Mouse (Mus musculus): ENCODE measurements around the gene Adgrl1.
A peak's percentile ranks its signal among the peaks of the same experiment; 100 is the strongest.

Gene Adgrl1

GRCm38 (mm10) chr8:83899363-83900252 is at the start of gene Adgrl1:
Gene Adgrl1, plus strand, starts transcription at chr8:83900105.
- peak; percentile 88 for DNase-seq

DNA sequence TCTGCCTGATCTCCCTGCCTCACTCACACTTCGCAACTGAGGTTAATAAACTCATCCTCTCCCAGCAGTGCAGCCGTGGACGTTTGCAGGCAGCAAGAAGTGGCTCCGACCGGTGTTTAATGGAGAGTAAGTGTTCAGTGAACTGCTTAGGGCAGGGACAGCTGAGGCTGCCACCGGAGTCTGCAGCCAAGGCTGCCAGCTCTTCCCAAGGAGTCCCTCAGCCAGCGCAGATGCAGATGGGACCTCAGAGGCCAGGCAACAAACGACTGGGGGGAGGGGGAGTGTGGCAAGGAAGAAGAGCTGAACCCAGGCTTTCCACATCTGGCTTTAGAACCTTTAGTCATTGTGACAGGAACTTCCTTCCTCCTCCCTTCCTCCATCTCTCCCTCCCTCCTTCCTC is 47.6 kb upstream of the Adgrl1 start:
- DNase-seq: no peak

DNA sequence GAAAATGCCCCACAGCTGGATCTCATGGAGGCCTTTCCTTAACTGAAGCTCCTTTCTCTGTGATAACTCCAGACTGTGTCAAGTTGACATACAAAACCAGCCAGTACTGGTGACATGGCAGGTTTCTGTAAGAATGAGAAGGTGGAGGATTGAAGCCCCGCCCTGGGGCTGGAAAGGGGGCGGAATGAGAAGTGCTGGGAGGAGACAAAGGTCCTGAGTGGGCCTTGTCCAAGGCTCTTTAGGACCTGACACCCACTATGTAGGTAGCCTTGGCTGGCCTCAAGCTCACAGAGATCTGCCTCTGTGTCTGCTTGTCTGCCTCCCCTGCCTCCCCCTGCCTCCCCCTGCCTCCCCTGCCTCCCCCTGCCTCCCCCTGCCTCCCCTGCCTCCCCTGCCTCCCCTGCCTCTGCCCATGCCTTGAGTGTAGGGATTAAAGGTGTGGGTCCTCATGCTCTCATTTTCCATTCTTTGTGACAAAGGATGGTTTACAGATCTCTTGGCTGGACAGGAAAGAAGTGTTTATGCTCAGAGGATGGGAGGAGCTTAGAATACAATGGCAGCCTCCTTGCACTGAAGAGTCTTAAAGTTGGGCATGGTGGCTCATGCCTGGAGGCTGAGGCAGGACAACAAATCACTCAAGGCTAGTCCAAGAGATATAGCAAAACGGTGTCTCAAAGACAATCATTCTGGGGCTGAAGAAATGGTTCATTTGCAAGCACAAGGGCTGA is 46.4 kb upstream of the Adgrl1 start:
- no peak for DNase-seq

GRCm38 (mm10) chr8:83856486-83857065 is 43.3 kb upstream of the Adgrl1 start:
- DNase-seq: no peak

DNA sequence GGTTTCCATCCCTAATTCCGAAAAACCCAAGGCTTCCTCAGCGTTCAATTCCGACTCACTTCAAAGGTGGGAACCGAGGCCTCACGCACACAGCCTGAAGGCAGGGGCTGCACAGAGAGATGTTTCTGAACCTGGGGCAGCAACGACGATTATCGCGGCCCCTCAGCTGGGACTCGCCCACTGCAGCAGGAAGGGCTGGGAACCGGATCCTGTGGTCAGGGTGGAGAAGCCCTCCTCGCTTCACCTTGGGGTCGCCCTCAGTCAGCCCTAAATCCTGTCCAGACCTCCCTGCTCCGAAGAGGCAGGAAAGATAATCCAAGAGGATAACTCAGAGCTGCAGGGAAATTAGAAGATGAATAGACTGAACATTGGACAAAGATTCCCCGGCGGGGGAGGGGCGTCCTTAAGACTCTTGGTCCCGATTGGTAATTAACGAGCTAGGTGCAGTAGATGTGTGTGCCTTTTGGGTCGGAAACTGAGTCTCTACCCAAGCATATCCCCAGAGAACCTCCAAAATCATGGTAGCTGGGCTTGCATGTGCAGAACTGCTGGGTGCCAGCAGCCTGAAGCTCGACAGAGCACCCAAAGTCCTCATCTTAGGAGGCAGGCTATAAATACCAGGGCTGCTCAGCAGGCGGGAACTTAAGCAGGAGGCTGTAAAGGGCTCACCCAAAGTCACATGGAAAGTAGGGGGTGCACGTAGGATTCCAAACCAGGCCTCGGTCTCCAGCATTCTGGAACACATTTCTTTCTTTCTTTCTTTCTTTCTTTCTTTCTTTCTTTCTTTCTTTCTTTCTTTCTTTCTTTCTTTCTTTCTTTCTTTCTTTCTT is 37.3 kb upstream of the Adgrl1 start:
- no peak for DNase-seq

- peak; percentile 23 for DNase-seq
These were observed 24.8 kb upstream of the Adgrl1 start for GRCm38 (mm10) chr8:83874881-83875655.

- no peak for DNase-seq
These were observed 24.3 kb upstream of the Adgrl1 start for GRCm38 (mm10) chr8:83875656-83876040.

- no peak for DNase-seq
These were observed 23.6 kb upstream of the Adgrl1 start for GRCm38 (mm10) chr8:83876080-83876837.

GRCm38 (mm10) chr8:83876838-83877223 is 23.1 kb upstream of the Adgrl1 start:
- no peak for DNase-seq

DNA sequence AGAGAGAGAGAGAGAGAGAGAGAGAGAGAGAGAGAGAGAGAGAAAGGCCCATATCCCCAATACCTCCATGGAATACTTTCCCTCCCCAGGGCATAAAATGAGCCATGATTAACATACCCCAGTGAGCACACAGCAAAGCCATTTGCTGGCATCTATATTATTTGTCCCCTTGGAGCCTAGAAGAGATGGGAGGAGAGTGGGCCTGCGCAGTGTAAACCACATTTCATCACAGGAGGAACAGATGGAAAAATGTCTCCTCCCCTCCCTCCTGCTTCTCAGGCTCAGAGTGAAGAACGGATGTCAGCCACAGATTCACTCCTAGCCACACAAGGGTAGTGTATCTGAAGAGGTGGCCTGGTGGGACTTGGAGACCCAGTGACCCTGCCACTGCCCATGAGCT is 11.5 kb upstream of the Adgrl1 start:
- DNase-seq: no peak

- no peak for DNase-seq
These were observed 7.8 kb upstream of the Adgrl1 start for GRCm38 (mm10) chr8:83892061-83892460.

DNA sequence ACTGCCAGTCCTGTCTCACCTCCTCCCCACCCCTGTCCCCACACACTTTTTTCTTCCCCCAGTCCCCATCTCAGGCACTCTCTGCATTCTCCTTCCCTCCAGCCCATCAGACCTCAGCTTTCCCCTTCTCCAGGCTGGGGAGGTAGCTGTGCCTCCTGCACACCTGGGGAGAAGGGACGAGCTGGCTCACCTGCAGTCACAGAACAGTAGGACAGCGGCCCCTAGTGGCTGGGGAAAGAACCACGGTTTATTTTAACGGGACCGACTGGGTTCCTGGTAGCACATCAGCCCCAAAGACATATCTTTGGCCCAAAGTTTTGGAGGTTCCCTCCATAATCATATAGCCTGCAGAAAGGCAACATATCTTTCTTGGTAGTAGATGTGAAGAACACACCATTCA is 6.0 kb upstream of the Adgrl1 start:
- DNase-seq: peak; percentile 85

- DNase-seq: peak; percentile 44
These were observed 4.0 kb upstream of the Adgrl1 start for GRCm38 (mm10) chr8:83895894-83896293.

DNA sequence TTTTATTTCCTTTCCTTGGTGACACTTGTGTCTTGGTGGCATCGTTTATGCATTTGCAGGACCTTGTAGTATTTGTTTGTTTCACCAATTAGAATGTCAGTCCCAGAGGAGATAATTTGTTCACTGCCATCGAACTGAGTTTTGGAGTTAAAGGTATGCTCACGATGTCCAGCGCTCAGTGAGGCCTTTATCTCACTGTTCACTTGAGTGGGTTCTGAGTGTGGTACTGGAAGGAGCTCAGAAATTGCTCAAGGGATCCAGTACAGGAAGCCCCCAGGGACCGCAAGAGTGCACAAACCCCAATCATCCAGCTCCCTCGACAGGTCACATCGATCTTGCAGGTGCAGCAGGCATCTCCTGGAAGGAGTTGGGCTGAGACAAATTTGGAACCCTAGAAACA is 3.4 kb upstream of the Adgrl1 start:
- no peak for DNase-seq

GRCm38 (mm10) chr8:83897211-83897610 is 2.7 kb upstream of the Adgrl1 start:
- peak; percentile 47 for DNase-seq

DNA sequence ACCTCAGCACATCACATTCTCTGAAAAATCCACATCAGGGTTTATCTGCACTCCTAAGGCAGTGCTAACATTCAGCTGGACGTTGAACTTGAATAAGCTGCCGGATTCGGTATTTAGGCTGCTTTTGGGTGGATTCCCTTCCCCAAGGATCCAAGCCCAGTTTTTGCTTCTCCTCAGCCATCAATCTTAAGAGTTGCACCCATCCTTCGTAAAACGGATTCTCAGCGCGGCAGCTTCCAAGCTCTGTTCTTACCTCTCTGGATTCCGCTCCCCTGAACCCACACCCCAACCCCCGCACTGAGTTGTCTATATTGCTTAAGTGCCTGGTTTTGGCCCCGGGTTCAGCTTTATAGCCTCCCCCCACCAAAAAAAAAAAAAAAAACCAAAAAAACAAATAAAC is 1.4 kb upstream of the Adgrl1 start:
- no peak for DNase-seq

- DNase-seq: peak; percentile 54
These were observed 931 bp upstream of the Adgrl1 start for GRCm38 (mm10) chr8:83898985-83899362.

GRCm38 (mm10) chr8:83900266-83900956 is 506 bp downstream of the Adgrl1 start:
- no peak for DNase-seq

DNA sequence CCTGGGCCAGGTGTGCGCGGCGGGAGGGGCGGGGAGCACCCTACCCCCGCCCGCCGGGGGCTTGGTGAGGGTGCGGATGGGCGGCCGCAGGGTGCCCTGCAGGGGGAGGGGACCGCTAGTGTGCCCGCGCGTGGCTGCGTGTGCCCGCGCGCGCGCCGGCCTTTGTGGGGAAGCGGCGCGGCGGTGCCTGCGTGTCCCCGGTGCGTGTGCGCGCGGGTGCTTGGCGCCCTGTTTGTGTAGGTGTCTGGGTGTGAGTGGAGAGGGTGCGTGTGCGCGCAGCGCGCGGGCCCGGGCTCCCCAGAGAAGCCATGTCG is 1.0 kb downstream of the Adgrl1 start:
- DNase-seq: no peak

GRCm38 (mm10) chr8:83901566-83902485 is 1.9 kb downstream of the Adgrl1 start:
- DNase-seq: no peak
